Mouse (Mus musculus) urinary bladder, postnatal 14 days (tissue): ENCODE measurements at regions not wholly inside any gene's neighbourhood (a gene's known extent, or its start where the extent isn't known, plus 50 kb on each side); places are given as distances from the start of the nearest gene placed in this dataset.

Experiments
- DNase-seq: peaks from one replicate; pipeline ENCODE4 v3.0.0; 2021; ENCODE audit warnings: low spot score

DNA sequence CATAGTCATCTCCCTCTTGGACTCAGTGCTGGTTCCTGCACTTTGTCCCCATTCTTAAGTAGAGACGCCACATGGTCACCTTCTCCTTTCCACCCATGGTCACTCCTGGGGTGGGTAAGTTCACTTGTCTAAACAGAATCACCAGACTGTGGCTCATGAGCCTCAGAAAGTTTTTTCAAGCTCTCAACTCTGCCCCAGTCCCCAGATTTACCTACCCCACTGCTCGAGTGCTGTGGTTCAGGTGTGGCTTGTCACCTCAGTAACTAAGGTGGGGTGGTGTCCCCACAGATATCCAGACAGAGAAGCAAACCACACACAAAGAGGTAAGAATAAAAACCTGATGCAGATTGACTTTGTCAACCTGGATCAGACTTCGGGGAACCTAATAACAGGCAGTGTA is 87.6 kb downstream of the Rpl10-ps3 start:
- DNase-seq = no peak

DNA sequence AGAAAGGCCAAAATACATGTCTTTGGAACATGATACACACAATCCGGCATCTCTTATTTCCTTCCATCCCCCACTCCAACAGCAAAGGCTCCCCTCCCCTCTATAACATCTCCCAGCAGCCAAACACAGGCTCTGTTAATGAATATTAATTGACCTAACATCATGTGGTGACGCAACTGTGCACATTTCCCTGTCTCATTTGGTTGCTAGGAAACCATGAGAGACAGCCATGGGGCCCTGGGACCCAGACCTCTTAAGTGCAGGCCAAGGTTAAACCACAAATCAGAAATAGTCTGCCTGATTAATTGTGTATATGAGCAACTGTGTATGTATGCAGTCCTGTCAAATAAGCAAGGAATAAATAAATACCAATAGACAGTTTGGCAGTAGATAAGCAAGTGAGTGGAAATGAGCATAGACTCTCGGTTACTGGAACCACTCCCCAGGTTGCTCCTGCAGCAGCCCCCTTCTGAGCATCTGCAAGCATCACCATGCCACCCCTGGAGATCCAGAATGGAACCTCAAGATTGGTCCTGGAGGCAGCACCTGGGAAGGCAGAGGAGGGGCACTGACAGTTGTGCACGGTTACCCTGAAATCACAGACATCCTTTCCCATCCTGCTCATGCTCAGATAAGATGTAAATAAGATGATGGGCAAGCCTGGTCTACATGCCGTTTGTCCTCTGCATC is 99.6 kb downstream of the Rpl10-ps3 start:
- no peak for DNase-seq

DNA sequence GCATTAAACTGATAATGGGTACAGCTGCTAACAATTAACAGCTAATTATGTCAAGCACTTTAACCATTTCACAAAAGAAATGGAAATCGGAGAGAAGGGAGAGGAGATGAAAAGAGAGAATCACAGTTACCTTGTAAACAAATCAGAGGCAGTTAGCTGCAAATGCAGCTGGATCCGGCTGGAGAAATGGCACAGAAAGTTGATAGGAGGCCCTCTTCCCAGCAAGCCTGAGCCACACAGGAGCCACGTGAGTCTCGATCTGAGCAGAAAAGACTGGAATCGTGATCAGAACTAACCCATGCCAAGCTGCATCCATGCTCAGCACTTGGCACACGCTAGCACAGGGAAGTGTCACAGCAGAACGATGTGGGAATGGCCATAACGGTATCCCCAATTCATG is 103.8 kb downstream of the Rpl10-ps3 start:
- no peak for DNase-seq

DNA sequence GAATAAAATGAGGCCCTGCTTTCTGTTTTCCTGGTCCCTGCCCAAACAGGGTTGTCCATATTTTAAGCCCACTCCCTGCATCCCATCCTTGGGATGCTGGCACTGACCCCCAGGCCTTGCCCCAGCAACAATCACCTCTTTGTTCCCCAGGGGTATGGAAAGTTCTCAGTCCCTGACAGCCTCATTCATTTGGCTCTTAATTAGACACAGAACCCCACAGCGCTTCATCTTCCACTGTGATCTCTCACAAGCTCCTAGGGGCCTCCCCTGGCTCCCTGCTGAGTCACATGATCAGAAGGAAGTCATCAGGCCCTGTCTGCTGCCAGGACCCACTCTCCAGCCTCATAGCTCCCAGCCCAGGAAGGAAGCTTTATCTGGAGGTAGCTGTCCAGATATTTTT is 108.9 kb downstream of the Rpl10-ps3 start:
- no peak for DNase-seq

DNA sequence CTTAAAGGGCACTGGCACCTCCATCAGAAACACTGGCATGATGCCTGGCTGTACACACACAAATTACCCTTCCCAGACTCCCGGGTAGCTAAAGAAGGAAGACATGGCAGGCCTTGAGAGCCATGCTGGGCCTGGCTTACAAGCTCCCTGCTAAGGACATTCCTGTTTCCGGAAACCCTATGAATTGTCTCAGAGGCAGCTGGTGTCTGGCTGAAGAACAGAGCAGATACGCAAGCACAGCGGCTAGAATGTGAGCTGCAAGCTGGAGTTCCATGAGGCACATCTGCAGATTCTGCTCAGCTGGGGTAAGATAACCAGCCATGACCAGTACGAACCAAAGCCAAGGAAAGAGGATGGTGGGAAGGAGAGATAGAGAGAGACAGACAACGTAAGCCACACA is 110.1 kb downstream of the Rpl10-ps3 start:
- DNase-seq = no peak

DNA sequence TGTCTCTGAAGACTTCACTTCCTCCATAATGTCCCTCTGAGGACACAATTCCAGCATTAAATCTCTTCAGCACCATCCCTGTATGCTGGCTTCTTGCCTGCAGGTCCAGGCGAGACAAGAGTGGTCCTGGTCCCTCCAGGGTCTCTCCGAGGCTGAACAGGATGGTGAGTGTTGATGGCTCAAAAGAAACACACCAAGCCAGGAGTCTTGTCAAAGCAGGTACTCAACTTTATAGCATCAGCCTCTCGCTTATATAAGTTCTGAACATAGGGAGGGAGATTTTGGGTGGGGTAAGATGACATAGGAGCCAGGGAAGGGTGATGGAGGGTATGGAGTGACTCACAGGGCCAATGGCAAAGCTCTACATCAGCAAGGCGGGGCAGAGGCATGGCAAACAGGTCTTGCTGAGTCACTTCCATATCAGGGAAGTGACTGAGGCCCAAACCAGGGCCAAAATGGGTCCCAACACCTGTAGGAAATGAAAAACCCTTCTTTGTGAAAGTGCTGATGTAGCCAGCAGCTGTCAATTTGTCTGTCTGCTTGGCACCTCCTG is 111.7 kb downstream of the Rpl10-ps3 start:
- no peak for DNase-seq

DNA sequence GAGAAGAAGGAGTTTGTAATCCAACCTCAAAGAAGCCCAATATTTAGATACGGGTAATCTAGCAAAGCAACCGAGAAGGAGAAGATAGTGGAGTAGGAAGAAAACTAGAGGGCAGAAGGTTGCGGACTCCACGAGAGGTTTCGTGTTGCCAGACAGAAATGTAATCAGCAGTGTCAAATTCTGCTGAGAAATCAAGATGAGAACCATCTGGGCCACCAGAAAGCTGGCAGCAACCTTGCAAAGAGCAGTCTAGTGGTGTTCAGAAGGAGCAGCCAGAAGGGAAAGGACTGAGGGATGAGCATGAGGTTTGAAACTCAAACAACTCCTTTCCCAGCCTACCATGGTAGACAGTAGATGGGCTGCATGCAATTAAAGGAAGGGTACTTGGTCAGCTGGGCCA is 134.3 kb downstream of the Rpl10-ps3 start:
- DNase-seq = no peak

DNA sequence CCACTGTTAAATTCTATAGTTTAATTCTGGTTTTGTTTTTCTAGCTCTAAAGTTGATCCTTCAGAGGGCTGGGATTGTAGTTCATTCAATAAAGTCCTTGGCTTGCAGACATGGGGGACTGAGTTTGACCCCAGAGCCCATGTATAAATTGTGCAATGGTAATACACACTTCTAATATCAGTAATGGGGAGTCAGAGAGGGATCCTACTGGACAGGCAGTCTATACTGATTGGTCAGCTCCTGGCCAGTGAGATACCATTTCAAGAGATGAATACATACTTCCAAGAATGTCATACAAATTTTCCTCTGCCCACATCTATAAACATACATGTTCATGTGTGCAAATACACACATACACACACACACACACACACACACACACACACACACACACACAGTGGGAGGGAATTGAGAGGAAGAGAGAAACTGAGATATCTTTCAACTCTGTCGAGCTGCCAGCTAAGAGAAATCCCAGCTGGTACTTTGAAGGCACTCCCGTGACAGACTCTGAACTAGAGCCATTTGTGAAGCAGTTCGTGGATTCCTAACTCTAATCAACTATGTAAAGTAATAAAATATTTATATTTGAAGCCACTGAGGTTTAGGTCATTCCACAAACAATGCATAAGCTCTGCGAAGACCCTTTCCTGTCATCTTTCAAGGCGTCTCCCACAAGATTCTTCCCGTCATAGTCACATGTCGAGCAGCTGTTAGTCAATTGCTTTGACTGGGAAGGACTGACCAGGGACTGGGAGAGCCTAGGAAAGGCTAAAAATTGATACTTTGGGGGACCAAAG is 145.1 kb downstream of the Rpl10-ps3 start:
- no peak for DNase-seq

DNA sequence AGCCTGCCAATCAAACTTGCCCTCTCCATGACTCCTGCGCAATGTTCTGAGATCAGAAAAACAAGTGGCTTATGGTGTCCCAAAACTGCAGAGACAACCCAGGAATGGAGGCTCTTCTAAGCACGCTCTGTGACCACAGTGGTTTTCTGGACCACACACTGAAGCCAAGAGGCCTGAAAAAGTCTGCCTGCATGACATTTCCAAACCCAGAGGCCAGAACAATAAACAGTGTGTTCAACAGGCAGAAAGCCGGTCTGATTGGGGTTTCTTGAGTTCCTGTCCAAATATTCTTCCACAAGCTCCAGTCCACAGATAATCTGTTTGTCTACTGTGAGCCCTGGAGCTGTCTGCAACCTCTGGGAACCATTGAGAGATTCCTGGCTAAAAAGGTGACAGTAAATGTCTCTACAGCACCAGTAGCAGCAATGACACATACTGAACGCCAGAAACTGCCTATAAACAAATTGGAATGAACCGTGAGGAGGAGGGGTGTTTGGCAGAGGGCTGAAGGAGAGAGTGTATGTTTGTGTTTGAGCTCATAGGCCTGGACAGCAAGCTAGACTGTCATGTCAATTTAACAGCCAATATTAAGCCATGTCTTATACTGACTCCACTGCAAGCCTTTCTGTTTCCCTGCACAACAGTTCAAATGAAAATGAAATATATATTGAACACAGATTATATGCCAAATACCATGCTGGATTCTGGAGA is 152.2 kb downstream of the Rpl10-ps3 start:
- peak; percentile 7 for DNase-seq

DNA sequence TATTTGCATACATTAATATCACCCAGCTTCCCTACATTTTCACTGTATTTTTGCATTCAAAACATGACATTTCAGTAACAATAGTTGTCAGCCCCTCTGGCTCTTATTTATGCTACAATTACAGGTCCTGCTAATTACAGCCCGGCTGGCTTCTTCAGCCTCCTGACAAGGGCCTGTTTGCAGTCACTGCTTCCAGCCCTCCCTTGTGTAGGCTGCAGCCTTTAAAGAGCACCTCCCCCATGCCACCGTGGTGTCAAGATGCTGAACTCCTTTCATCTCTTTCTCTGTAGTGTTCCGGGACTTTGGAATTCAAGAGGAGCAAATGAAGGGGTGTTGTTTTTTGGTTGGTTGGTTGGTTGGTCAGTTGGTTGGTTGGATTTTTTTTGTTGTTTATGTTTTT is 153.6 kb downstream of the Rpl10-ps3 start:
- no peak for DNase-seq

DNA sequence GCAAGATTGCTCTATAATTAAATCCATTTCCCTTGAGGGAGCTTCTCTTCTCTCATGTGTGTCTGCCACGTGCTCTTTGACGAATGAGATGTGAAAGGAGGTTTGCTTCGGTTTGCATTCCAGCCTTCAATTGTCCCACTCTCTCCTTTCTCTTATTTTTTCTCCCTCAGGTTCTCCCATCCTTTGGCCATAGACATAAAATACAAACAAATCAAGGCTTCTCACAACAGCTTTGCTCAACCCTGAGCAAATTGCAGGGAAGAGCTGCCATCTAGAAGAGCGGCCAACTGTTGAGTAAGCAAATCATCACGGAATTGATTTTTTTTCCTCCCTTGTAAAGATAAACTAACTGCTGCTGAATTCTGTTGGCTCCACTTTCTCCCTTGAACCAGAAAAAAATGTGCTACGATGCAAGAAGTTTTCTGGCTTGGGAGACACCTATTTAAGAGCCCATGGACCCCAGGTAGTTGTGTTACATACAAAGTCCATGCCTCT is 156.1 kb downstream of the Rpl10-ps3 start:
- DNase-seq = peak; percentile 21

DNA sequence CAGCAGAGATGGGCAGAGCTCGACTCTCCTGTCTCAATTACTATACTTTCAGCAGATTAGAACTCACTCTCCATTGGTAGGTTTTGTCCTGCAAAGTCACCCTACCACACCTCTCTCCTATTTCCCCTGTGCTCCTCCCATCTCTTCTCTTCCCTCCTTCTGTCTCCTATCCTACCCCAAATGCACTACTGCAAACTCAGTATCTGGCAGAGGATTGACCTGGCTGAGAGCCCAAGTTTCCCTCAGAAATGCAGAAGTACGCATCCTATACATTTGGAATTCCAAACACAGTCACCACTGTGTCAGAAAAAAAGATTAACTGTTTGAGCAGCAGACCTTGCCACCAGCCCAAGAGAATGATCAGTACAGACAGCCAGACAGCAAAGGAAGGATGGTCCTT is 163.4 kb downstream of the Rpl10-ps3 start:
- DNase-seq = no peak

DNA sequence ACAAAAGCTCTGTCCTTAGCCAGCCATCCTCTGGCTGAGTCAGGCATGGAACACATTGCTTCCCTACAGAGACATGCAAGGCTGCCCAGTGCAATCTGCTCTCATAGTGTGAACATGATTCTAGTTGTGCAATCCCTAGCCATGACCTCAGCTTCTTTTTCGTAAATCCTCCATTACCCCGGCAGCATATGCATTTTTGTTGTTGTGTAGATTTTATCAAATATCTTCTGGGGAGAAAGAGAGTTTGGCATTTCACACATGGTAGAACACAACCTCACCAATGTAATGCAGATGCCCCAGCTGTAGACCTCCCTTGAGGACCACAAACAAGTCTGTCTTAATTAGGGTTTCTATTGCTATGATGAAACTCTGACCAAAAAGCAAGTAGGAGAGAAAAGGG is 168.6 kb downstream of the Rpl10-ps3 start:
- no peak for DNase-seq

DNA sequence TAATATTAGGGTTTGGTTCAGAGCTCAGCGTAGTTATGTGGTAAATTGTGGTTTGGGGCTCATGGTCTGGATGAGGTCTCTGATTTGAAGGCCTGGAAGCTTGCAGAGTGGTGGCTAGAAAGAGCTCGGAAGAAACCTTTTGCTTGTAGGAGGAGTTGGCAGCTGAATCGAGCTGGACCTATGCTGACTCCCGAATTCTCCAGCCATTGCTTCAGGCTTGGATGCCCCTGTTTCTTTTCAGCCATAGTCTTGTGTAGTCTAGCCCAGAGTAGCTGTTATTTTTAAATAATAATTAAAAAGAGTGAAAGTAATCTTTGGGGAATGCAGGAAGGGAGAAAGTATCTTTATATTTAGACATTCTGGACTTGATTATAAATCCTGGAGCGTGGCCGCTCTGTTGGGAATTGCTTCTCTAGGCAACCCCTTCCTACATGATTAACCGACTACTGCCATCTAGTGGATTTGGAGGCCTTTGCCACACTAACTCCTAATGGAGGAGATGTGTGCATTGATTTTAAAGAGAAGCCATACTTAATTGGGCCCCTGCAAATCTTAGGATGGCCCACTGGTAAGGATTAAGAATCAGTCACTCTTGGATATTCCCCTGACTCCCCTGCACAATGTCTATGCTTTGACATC is 172.8 kb downstream of the Rpl10-ps3 start:
- DNase-seq = peak; percentile 64

DNA sequence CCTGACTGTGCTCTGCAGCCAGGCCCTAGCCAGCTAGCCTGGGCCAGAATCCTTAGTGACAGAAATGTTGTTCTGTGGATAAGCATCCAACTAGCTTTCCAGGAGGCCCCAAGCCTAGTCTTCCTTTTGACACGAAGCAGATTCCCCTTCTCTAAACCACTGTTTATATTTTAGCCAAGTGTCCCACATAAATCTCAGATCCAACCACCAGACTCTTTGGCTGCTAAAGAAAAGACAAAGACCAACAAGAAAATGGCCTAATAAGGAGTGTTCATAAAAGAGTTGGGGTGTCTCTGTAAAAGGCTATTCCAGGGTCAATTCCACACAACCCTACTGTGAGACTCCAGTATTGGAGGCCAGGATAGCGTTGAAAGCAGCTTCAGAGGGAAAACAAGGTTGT is 173.6 kb downstream of the Rpl10-ps3 start:
- no peak for DNase-seq

DNA sequence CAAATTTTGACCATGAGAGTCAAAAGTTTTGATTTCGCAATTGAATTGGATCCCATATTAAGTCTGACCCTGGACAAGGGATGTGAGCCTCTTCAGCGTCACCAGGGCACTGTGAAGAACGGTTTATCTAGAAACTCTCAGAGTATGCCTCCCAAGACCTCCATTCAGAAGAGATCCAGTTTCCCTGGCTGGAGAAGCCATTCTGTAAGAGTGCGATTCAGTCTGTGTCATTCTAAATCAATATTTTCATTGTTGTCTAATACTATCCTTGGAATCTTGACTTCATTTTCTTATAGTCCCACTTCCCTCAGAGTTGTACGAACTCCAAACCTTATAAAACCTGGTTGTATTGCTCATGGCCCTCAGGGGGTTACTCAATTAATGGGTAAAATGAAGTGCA is 174.1 kb downstream of the Rpl10-ps3 start:
- DNase-seq = no peak

DNA sequence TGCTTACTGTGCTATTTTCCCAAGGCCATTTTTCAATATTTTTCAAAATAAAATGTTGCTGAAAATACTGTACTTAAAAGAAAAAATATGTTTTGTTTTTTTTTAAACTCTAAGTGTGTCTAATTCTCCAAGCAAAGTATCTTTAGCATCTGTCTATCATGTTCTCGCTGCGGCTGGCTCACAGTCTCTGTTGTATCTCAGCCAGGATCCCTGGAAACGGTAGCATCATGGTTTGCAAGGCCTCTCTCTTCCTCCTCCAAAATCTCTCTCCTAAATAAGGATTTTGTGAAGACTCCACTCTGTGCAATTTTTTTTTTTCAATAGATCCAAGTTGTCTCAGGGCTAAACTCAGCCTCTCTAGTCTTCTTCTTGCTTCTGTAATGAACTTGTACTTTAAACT is 190.2 kb downstream of the Rpl10-ps3 start:
- no peak for DNase-seq

DNA sequence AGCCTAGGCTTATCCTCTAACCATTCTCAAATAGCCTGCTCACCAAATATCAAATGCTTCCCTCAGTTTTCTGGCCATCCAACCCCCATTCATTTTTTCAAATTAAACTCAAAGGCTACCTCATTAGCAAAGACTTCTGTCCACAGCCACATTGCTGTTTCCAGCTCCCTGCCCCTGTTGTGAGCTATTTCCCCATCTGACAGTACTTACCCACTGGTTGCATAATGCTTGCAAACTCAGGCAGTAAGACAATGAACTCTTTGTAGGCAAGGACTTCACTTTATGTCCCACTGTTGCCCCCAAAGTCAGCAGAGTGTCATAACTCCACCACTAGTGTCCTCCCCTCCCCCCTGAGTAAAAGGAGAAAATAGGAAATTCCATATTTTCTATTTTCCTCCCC is 194.7 kb downstream of the Rpl10-ps3 start:
- no peak for DNase-seq

DNA sequence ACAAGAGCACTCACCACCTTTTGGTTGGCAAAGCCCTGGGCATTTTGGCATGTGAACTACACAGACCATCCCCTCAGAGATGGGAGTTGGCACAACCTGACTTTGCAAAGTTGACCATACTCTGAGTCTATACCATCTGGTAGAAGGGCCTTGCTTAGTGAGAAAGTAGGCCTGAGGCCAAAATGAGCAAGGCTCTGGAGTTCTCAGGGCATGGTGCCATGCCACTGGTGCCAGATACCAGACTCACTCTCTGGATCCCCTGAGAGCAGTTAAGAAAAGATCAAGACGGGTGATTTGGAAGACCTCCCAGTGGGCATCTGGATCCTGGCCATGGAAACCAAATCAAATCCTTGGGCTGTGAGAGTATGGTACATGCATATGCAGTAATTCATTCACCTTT is 202.0 kb downstream of the Rpl10-ps3 start:
- DNase-seq = no peak

DNA sequence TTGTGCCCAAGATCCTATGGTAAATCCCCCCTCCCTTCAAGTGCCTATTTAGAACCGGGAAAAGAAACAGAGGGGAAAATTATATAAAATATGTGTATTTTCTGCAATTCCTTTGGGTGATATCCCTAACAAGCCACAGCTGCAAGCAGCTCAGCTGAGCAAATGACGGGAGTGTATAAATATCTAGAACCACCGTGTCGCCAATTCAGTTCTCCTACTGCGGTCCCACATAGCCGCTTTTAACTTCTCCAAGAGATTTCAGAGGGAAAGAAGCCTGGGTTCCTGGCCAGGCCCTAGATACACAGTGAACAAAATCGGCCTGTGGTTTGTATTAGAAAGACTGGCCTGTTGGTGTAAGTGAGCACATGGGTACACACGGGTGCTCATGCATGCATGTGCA is 202.7 kb downstream of the Rpl10-ps3 start:
- no peak for DNase-seq

DNA sequence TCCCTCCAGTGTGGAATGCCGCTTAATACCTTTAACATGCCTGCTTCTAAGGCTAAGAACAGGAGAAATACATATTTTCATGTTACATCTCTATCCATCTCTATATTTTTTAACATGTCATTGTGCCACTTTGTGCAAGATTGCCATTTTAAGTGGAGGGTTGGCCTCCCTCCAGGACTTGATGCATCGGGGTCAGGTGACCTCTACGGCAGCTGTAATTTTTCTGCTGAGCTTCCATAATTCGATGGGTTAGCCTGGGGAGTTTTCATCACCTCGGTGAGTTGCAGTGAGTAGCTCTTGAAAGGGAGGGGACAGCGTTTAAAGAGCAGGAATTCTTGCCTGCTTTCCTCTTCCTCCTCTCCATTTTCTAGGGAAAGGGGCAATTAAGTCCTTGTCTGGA is 203.6 kb downstream of the Rpl10-ps3 start:
- DNase-seq = no peak

DNA sequence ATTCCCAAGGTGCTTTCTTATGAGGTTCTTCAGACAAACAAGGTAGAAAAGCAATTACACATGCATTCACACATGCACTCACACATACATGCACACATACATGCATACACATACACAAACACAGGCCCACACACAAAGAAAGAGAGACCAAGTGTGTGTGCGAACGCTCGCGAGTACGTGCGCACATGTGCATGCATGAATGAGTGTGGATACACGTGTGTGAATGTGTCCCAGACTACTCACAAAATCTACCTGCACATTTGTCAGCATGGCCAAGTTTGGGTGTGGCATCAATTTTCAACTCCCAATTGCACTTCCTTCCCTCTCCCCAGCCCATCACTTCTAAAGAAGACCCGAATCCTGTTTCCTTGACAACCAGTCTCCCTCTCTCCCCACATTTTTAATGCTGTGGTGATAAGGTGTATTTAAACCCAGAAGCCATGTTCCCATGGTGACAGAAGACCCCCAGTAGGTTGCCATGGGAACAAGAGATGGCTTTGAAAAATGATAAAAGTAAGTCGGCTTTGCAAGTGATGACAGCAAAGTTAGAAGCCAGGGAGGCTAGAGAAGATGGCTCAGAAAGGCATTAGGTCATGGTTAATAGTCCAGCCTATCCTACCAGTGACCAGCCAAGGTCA is 206.3 kb downstream of the Rpl10-ps3 start:
- DNase-seq = no peak
